Mouse (Mus musculus) CD4-positive naive resting alpha-beta T cell, adult 57 days (primary cell): ENCODE data around the gene 1700061G19Rik. TPM values are rescaled to one million over a fixed set of nuclear protein-coding genes. Genes with fewer than 3 reads are reported as not detected.

Experiments
- total RNA-seq: library from RNA; stranded (reverse); gene quantifications from one replicate; pipeline ENCODE4 v1.2.4, GENCODE M21; 2023

The 1700061G19Rik gene
- total RNA-seq: 0.65 TPM

DNA sequence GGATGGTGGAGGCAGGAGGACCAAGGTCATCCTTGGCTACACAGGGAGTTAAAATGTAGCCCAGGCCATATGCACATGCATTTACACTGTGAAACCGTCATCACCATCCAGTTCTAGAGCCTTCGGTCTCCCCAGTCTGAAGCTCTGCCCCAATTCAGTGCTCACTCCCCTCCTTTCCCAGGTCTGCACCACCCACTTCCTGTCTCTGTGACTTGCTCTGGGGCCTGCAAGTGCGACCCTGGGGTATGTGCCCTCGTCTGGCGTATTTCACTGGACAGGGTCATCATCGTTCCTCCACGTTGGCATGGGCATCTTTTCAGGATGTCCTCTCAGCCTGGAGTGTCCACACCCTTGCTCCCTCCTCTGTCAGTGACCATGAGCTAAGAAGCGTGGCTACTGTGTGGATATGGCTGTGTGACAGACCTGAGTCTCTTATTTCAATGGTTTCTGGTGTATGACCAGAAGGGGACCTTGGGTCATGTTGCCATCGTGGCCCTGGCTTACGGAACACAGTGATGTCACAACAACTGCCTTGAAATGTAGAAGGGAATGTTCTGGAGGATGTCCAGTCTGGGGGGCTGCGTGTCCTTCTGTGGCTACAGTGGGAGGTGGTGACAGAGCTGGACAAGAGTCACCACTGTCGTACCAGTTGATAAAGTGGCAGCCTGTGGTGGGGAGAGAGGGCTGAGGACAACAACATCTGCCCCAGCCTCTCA is at the start of gene 1700061G19Rik:
Gene 1700061G19Rik, plus strand, starts transcription at position 542 of the 716 bp plus-strand sequence.

DNA sequence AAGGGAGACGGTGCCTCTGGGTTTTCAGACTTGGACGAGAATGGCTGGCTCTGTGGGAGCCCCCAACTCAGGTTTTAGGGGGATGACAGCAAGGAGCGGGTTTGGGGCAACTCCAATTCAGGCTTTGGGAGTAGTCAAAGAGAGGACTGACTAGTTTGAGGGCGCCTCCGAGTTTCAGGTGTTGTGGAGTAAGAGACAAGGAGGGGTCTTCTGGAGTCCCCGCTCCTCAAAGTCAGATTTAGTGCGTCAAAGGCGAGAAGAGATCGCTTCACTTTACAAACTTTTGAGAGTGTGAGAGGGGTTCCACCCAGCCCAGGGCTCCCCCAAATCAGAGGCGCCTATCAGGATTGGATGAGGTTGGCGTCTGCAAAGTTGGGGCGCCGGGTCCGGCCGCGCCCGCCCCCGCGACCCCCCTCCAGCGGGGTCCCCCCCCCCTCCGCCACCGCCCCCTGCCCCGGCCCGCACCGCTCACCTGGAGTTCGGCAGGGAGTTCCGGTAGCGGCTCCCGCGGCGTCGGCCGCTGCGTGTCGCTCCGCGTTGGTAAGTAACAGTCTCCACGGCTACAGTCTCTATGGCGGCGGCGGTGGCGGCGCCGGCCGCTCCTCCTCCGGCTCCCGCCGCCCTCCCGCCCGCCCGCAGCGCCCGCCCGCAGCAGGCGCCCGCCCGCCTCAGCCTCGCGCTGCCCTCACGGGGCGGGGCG is 44.7 kb upstream of the 1700061G19Rik start, which contains the start of gene Rfx2:
Gene Rfx2, minus strand, starts transcription at position 603 of the 700 bp plus-strand sequence.

DNA sequence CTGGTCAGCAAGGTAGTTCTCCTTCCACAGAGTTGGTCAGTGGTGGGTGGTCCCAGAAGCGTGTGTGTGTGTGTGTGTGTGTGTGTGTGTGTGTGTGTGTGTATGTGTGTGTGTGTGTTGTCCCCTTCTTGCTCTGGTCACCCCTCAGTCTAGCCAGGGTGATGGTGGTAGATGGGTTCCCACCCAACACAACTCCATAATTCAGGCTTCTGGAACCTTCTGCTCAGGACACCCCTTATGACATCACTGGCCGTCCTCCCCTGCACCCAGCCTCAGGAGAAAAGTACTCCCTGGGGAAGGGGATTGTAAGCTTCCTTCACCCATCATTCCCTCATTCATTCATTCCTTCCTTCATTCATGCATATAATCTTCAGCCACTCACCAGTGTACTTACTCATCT is 1.0 kb upstream of the 1700061G19Rik start, which contains the start of gene Acsbg2:
Gene Acsbg2, minus strand, starts transcription at position 211 of the 400 bp plus-strand sequence.

DNA sequence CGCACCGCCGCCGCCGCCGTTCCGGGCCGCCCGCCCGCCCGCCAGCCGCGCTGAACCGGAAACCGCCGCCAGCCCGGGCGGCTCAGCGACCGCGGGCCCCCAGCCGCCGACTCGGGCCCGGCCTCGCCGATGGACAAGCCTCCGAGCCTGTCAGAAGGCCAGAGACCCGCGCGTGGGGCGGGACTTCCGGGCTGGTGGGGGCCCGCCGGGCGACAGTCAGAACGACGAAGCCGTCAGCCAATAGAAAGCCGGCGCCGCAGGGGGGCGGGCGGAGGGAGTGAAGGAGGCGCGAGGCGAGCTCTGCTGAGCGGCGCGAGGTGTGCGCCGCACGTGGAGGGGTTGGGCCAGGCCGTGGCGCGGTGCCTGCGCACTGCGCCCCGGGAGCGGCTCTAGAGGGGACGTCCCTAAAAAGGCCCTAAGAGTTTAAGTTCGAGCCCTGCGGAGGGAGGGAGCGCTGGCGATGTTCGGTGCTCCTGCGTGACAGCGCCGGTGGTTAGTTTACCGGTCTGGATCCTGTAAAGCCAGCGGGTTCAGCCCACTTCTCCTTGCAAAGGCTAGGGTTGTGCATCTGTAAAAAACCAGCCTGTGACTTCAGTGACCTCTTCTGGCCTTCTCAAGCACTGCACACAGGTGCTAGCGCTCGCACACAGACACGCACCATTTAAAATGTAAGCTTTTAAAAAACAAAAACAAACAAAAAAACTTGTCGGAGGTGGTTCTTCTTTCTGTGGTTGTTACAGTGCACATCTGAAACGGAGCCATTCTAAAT is 60.3 kb downstream of the 1700061G19Rik start, which contains the start of gene Mllt1:
Gene Mllt1, minus strand, starts transcription at position 53 of the 769 bp plus-strand sequence.

Other genes starting within 250 kb of the 1700061G19Rik start
- gene Lonp1, start 248.6 kb upstream of the 1700061G19Rik start, total RNA-seq: 51.3 TPM
- 0.59 TPM for gene Catsperd, start 247.3 kb upstream of the 1700061G19Rik start, total RNA-seq
- 111 TPM for gene Ranbp3, start 202.2 kb upstream of the 1700061G19Rik start, total RNA-seq
- 64.4 TPM for gene Ndufa11, start 157.7 kb upstream of the 1700061G19Rik start, total RNA-seq
- gene Vmac, start 157.5 kb upstream of the 1700061G19Rik start, total RNA-seq: 10.4 TPM
- not detected for gene Nrtn, start 117.9 kb upstream of the 1700061G19Rik start, total RNA-seq
- 60.2 TPM for gene Dus3l, start 110.7 kb upstream of the 1700061G19Rik start, total RNA-seq
- gene Prr22, start 105.2 kb upstream of the 1700061G19Rik start, total RNA-seq: 1.5 TPM
- 17.7 TPM for gene Rfx2, start 44.5 kb upstream of the 1700061G19Rik start, total RNA-seq
- not detected for gene Acsbg2, start 1.0 kb upstream of the 1700061G19Rik start, total RNA-seq
- gene Mllt1, start 59.9 kb downstream of the 1700061G19Rik start, total RNA-seq: 37.9 TPM
- gene Acer1, start 106.6 kb downstream of the 1700061G19Rik start, total RNA-seq: not detected
- 28.6 TPM for gene Clpp, start 114.8 kb downstream of the 1700061G19Rik start, total RNA-seq
- gene Alkbh7, start 121.9 kb downstream of the 1700061G19Rik start, total RNA-seq: 12.4 TPM
- not detected for gene Pspn, start 124.5 kb downstream of the 1700061G19Rik start, total RNA-seq
- 57.0 TPM for gene Gtf2f1, start 135.8 kb downstream of the 1700061G19Rik start, total RNA-seq
- gene Gm17949, start 136.0 kb downstream of the 1700061G19Rik start, total RNA-seq: not detected
- 127 TPM for gene Khsrp, start 156.0 kb downstream of the 1700061G19Rik start, total RNA-seq
- not detected for gene Slc25a41, start 166.2 kb downstream of the 1700061G19Rik start, total RNA-seq
- gene Crb3, start 183.6 kb downstream of the 1700061G19Rik start, total RNA-seq: 1.9 TPM
- 36.3 TPM for gene Slc25a23, start 184.4 kb downstream of the 1700061G19Rik start, total RNA-seq
- 170 TPM for gene Dennd1c, start 203.0 kb downstream of the 1700061G19Rik start, total RNA-seq
- gene Tubb4a, start 212.3 kb downstream of the 1700061G19Rik start, total RNA-seq: 2.1 TPM
- gene Tnfsf9, start 229.8 kb downstream of the 1700061G19Rik start, total RNA-seq: 2.3 TPM